Mouse (Mus musculus): ENCODE results near the gene Tedc2.

GRCm38 (mm10) chr17:24226721-24227120, 6.1 kb upstream of the Tedc2 start:
- no peak for TF ChIP-seq E2F4 (IDR thresholded peaks at IDR 0.05; ENCODE audit: insufficient read depth)
- TF ChIP-seq MYOD1 (IDR thresholded peaks at IDR 0.05; ENCODE audit: control insufficient read depth in 1 of 3, insufficient read length in 2 of 3, low read depth in 2 of 3) = no peak
- TF ChIP-seq USF1 (IDR thresholded peaks at IDR 0.05; ENCODE audit: low read depth) = no peak
- no peak for TF ChIP-seq POLR2AphosphoS2 (IDR thresholded peaks at IDR 0.05; ENCODE audit: insufficient read length, low read depth)
- TF ChIP-seq MAX (IDR thresholded peaks at IDR 0.05; ENCODE audit: low read depth) = no peak
